Mouse (Mus musculus) forebrain, embryonic 11.5 days (tissue): Measurements from ENCODE around the gene Cdk5r1. TPM values are rescaled to one million over a fixed set of nuclear protein-coding genes. Genes with fewer than 3 reads are reported as not detected.

ENCODE experiments used
- ATAC-seq: fragments of 200-750 bp; cut with Nextera tagmentation; replicated peaks from 2 replicates; pipeline ENCODE4 v1.8.0; 2017; ENCODE audit warnings: moderate TSS enrichment; ENCODE audit not compliant: low FRiP score
- DNase-seq: peaks from one replicate; pipeline ENCODE4 v3.0.0-alpha.2; 2017; ENCODE audit warnings: low spot score
- H3K27ac ChIP-seq: fragments of 300-500 bp; sonication (generic); 2 replicates; pipeline ENCODE4 v1.5.1; 2014; ENCODE audit warnings: low read depth, low read length
- H3K27me3 ChIP-seq: fragments of 300-500 bp; sonication (generic); 2 replicates; pipeline ENCODE4 v1.6.1; 2014; ENCODE audit warnings: mild to moderate bottlenecking, low read length, mixed read lengths; ENCODE audit not compliant: control insufficient read depth, insufficient read depth
- H3K36me3 ChIP-seq: fragments of 300-500 bp; sonication (generic); 2 replicates; pipeline ENCODE4 v1.6.1; 2014; ENCODE audit warnings: mild to moderate bottlenecking, low read length, moderate library complexity, mixed read lengths; ENCODE audit not compliant: control insufficient read depth, insufficient read depth
- H3K4me1 ChIP-seq: fragments of 300-500 bp; sonication (generic); replicated peaks from 2 replicates; pipeline ENCODE4 v1.6.1; 2014; ENCODE audit warnings: low read length, mixed read lengths; ENCODE audit not compliant: control insufficient read depth, insufficient read depth
- H3K4me2 ChIP-seq: fragments of 300-500 bp; sonication (generic); 2 replicates; pipeline ENCODE4 v1.6.1; 2014; ENCODE audit warnings: low read depth, mild to moderate bottlenecking, low read length, moderate library complexity, mixed read lengths; ENCODE audit not compliant: severe bottlenecking
- H3K4me3 ChIP-seq: fragments of 300-500 bp; sonication (generic); 2 replicates; pipeline ENCODE4 v1.5.1; 2014; ENCODE audit warnings: low read depth, low read length
- H3K9ac ChIP-seq: fragments of 300-500 bp; sonication (generic); 2 replicates; pipeline ENCODE4 v1.6.1; 2014; ENCODE audit warnings: low read length
- H3K9me3 ChIP-seq: fragments of 300-500 bp; sonication (generic); 2 replicates; pipeline ENCODE4 v1.6.1; 2016; ENCODE audit warnings: low read length, mixed read lengths; ENCODE audit not compliant: control insufficient read depth
- WGBS: fragments of 180-500 bp; shearing (Covaris S2); extraction: QIAGEN DNeasy Blood & Tissue Kit; methylation state at CpG from one replicate; pipeline ENCODE4 v1.1.7; 2014; 5-methylcytosine and 5-hydroxymethylcytosine counted together
- polyA plus RNA-seq: library from polyadenylated mRNA; unstranded; fragments of >200 nt; fragmentation: Nextera tagmentation; extraction: Ambion mirVana; gene quantifications from 2 replicates; pipeline ENCODE4 v1.2.1, GENCODE M21; 2014

The Cdk5r1 gene
- polyA plus RNA-seq, 1 experiment from 2014 or later: 15.7 TPM

- ATAC-seq (no peak), DNase-seq (no peak)
- peak overlapping the region; percentile 91 for H3K9ac ChIP-seq
- peaks cover 13% of the 10 kb centered on the region; the same call in 1 of the 2 replicates for H3K4me1 ChIP-seq
- H3K4me2 ChIP-seq: peak overlapping the region; percentile 91
- WGBS: 33% methylated on average over 14 of the region's 14 CpGs
- H3K36me3 ChIP-seq: no peaks in the 10 kb centered on the region
- peak overlapping the region; percentile 75 for H3K4me3 ChIP-seq
- peaks cover 7% of the 10 kb centered on the region; the same call in 1 of the 2 replicates for H3K27me3 ChIP-seq
- H3K27ac ChIP-seq: no peak overlapping the region
- H3K9me3 ChIP-seq: no peaks in the 10 kb centered on the region
Observed at GRCm38 (mm10) chr11:80478694-80479412, 2.0 kb downstream of the Cdk5r1 start.

- Histone ChIP-seq H3K9me3 (no peaks in the 10 kb centered on the region), H3K4me1 (peaks cover 13% of the 10 kb centered on the region; the same call in 1 of the 2 replicates), H3K4me2 (peak overlapping the region; percentile 91), H3K4me3 (peak overlapping the region; percentile 75), H3K9ac (peak overlapping the region; percentile 91), H3K27me3 (peaks cover 7% of the 10 kb centered on the region; the same call in 1 of the 2 replicates), H3K36me3 (no peaks in the 10 kb centered on the region), H3K27ac (no peak overlapping the region)
- ATAC-seq (no peak), DNase-seq (no peak)
- WGBS: 56% methylated on average over 5 of the region's 5 CpGs
Observed at GRCm38 (mm10) chr11:80479425-80479824, 2.6 kb downstream of the Cdk5r1 start.

- WGBS: 79% methylated on average over 31 of the region's 31 CpGs
- peaks cover 13% of the 10 kb centered on the region; the same call in 1 of the 2 replicates for H3K4me1 ChIP-seq
- no peaks in the 10 kb centered on the region for H3K36me3 ChIP-seq
- H3K9ac ChIP-seq: peak overlapping the region; percentile 91
- no peak for DNase-seq
- H3K9me3 ChIP-seq: no peaks in the 10 kb centered on the region
- H3K27ac ChIP-seq: no peak overlapping the region
- H3K27me3 ChIP-seq: peaks cover 7% of the 10 kb centered on the region
- peak overlapping the region; percentile 75 for H3K4me3 ChIP-seq
- no peak for ATAC-seq
- H3K4me2 ChIP-seq: peak overlapping the region; percentile 91
Observed at GRCm38 (mm10) chr11:80479906-80480866, 3.4 kb downstream of the Cdk5r1 start.

- Histone ChIP-seq H3K27me3 (peaks cover 5% of the 10 kb centered on the region), H3K9me3 (no peaks in the 10 kb centered on the region), H3K27ac (no peak overlapping the region), H3K36me3 (no peaks in the 10 kb centered on the region), H3K4me2 (peak overlapping the region; percentile 29), H3K9ac (peak overlapping the region; percentile 30; the same call in 1 of the 2 replicates), H3K4me3 (no peak overlapping the region), H3K4me1 (peaks cover 13% of the 10 kb centered on the region; the same call in 1 of the 2 replicates)
- no peak for DNase-seq
- ATAC-seq: no peak
- 83% methylated on average over 13 of the region's 13 CpGs for WGBS
Observed at GRCm38 (mm10) chr11:80481409-80482050, 4.7 kb downstream of the Cdk5r1 start.

- Histone ChIP-seq H3K9me3 (no peaks in the 10 kb centered on the region), H3K36me3 (no peaks in the 10 kb centered on the region), H3K4me1 (peaks cover 13% of the 10 kb centered on the region; the same call in 1 of the 2 replicates), H3K4me3 (no peak overlapping the region), H3K27me3 (peaks cover 5% of the 10 kb centered on the region), H3K27ac (no peak overlapping the region), H3K4me2 (no peak overlapping the region), H3K9ac (no peak overlapping the region)
- WGBS: 79% methylated on average over 10 of the region's 10 CpGs
- ATAC-seq: no peak
- no peak for DNase-seq
Observed at GRCm38 (mm10) chr11:80482347-80482746, 5.5 kb downstream of the Cdk5r1 start.

GRCm38 (mm10) chr11:80482921-80483320 is 6.1 kb downstream of the Cdk5r1 start:
- Histone ChIP-seq H3K36me3 (no peaks in the 10 kb centered on the region), H3K9me3 (no peaks in the 10 kb centered on the region), H3K27ac (no peak overlapping the region), H3K4me2 (no peak overlapping the region), H3K4me3 (no peak overlapping the region), H3K9ac (no peak overlapping the region), H3K4me1 (0 out of 2 replicates have a peak, but pooled peaks cover 11% of the 10 kb centered on the region), H3K27me3 (peaks cover 3% of the 10 kb centered on the region)
- no peak for DNase-seq
- ATAC-seq: no peak
- 85% methylated on average over 7 of the region's 7 CpGs for WGBS

- DNase-seq (no peak), ATAC-seq (no peak)
- Histone ChIP-seq H3K4me2 (no peak overlapping the region), H3K27ac (no peak overlapping the region), H3K9ac (no peak overlapping the region), H3K4me3 (no peak overlapping the region), H3K4me1 (0 out of 2 replicates have a peak, but pooled peaks cover 11% of the 10 kb centered on the region), H3K36me3 (no peaks in the 10 kb centered on the region), H3K27me3 (no peaks in the 10 kb centered on the region; the same call in 1 of the 2 replicates), H3K9me3 (no peaks in the 10 kb centered on the region)
- WGBS: 71% methylated on average over 6 of the region's 6 CpGs
Observed at GRCm38 (mm10) chr11:80483536-80484067, 6.8 kb downstream of the Cdk5r1 start.
